In genomic region chr19:28518266-28518665, GRCm38 (mm10) we compare ENCODE assay signal across 16 mouse cellular contexts.
DNase-seq lines count a peak whose midpoint lies in the region; ATAC-seq and TF ChIP-seq lines count a peak whose summit lies in the region.
"Had no signal": no experiment of that assay in that cellular context is flagged by ENCODE, and none has a peak within 500 bp of the region (broad histone marks: within the 10 kb centered on the region; RNA-seq: fewer than 3 reads in every experiment).

No protein-coding gene starts in this region.

- no peak overlapping the region for H3K9ac ChIP-seq in kidney, embryonic 15.5 days
- H3K9ac ChIP-seq in intestine, embryonic 16.5 days (ENCODE audit: low read depth, low read length), result no peak overlapping the region
- H3K9ac ChIP-seq: heart, embryonic 15.5 days; liver, postnatal 0 days; midbrain, embryonic 15.5 days had no signal

- no peak for ATAC-seq in kidney, embryonic 15.5 days (replicated peaks; ENCODE audit: low FRiP score)
- no peak for ATAC-seq in intestine, embryonic 16.5 days
- ATAC-seq in erythroblast, adult 5-6 weeks (replicated peaks; ENCODE audit: low FRiP score, poor library complexity, severe bottlenecking), result no peak
- ATAC-seq: forebrain, embryonic 16.5 days; liver, postnatal 0 days; midbrain, embryonic 15.5 days had no signal

- no peak for TF ChIP-seq CTCF in kidney, adult 2 months (conservative IDR thresholded peaks at IDR 0.05; ENCODE audit: insufficient read depth, insufficient read length, low read depth, low read length)
- TF ChIP-seq CTCF in C2C12 (IDR thresholded peaks at IDR 0.05; ENCODE audit: control insufficient read depth, insufficient read depth, insufficient read length), result no peak

- no peaks in the 10 kb centered on the region for H3K27me3 ChIP-seq in kidney, adult 2 months (replicated peaks; ENCODE audit: control insufficient read depth, insufficient read depth, low read length)
- H3K27me3 ChIP-seq in kidney, embryonic 15.5 days, result no peaks in the 10 kb centered on the region
- no peaks in the 10 kb centered on the region for H3K27me3 ChIP-seq in C2C12 (ENCODE audit: control insufficient read depth, insufficient read depth, insufficient read length)
- H3K27me3 ChIP-seq in intestine, embryonic 16.5 days (replicated peaks; ENCODE audit: control insufficient read depth, insufficient read depth, low read length), result no peaks in the 10 kb centered on the region
- H3K27me3 ChIP-seq: heart, embryonic 15.5 days; megakaryocyte, embryonic 14.5 days; midbrain, embryonic 15.5 days had no signal

- H3ac ChIP-seq in C2C12 (ENCODE audit: control insufficient read depth, insufficient read length, low read depth), result no peak overlapping the region

- H3K4me2 ChIP-seq in kidney, embryonic 15.5 days, result no peak overlapping the region
- H3K4me2 ChIP-seq in intestine, embryonic 16.5 days (ENCODE audit: low read depth, low read length), result no peak overlapping the region
- H3K4me2 ChIP-seq: heart, embryonic 15.5 days; midbrain, embryonic 15.5 days had no signal

- H3K4me3 ChIP-seq in kidney, adult 2 months (ENCODE audit: insufficient read depth, low read depth, low read length), result no peak overlapping the region
- no peak overlapping the region for H3K4me3 ChIP-seq in kidney, embryonic 15.5 days (replicated peaks)
- no peak overlapping the region for H3K4me3 ChIP-seq in C2C12 (ENCODE audit: insufficient read depth, poor library complexity, severe bottlenecking)
- H3K4me3 ChIP-seq in intestine, embryonic 16.5 days (ENCODE audit: low read length), result no peak overlapping the region
- H3K4me3 ChIP-seq: embryonic facial prominence, embryonic 10.5 days; heart, embryonic 15.5 days; hindbrain, embryonic 10.5 days; megakaryocyte, embryonic 14.5 days; midbrain, embryonic 15.5 days had no signal

- H3K27ac ChIP-seq in kidney, adult 2 months (ENCODE audit: insufficient read depth, low read depth, low read length), result peak overlapping the region; percentile 45
- no peak overlapping the region for H3K27ac ChIP-seq in kidney, embryonic 15.5 days
- H3K27ac ChIP-seq in intestine, embryonic 16.5 days (ENCODE audit: low read length), result peak overlapping the region; percentile 76
- H3K27ac ChIP-seq: embryonic facial prominence, embryonic 10.5 days; heart, embryonic 15.5 days; hindbrain, embryonic 10.5 days; midbrain, embryonic 15.5 days had no signal

- WGBS in kidney, adult 2 months, result 50% methylated on average over 5 of the region's 5 CpGs
- 63% methylated on average over 5 of the region's 5 CpGs for WGBS in kidney, embryonic 15.5 days
- 49% methylated on average over 5 of the region's 5 CpGs for WGBS in intestine, embryonic 16.5 days

- H3K9me3 ChIP-seq in kidney, embryonic 15.5 days (replicated peaks), result no peaks in the 10 kb centered on the region
- no peaks in the 10 kb centered on the region for H3K9me3 ChIP-seq in intestine, embryonic 16.5 days (ENCODE audit: control insufficient read depth, low read length)
- H3K9me3 ChIP-seq: embryonic facial prominence, embryonic 10.5 days; heart, embryonic 15.5 days; hindbrain, embryonic 10.5 days; midbrain, embryonic 15.5 days had no signal

- H3K36me3 ChIP-seq in kidney, adult 2 months (ENCODE audit: control insufficient read depth, insufficient read depth, low read length), result no peaks in the 10 kb centered on the region
- no peaks in the 10 kb centered on the region for H3K36me3 ChIP-seq in kidney, embryonic 15.5 days
- no peaks in the 10 kb centered on the region for H3K36me3 ChIP-seq in C2C12 (ENCODE audit: control insufficient read depth, insufficient read depth)
- no peaks in the 10 kb centered on the region for H3K36me3 ChIP-seq in intestine, embryonic 16.5 days (ENCODE audit: control insufficient read depth, insufficient read depth, low read length)
- H3K36me3 ChIP-seq: embryonic facial prominence, embryonic 10.5 days; heart, embryonic 15.5 days; hindbrain, embryonic 10.5 days; midbrain, embryonic 15.5 days had no signal

- DNase-seq in kidney, adult 2 months, result no peak
- DNase-seq in 3T3-L1 (ENCODE audit: low read depth, low spot score), result peak; percentile 76
- DNase-seq in gastrocnemius, adult 8-10 months (ENCODE audit: low spot score in 2 of 2), result no peak
- DNase-seq: cerebellum, adult 2 months; kidney, postnatal 36 days; liver, postnatal 0 days had no signal

- H3K79me2 ChIP-seq in C2C12 (ENCODE audit: control insufficient read depth, insufficient read depth), result no peaks in the 10 kb centered on the region

- no peak for TF ChIP-seq POLR2A in kidney, adult 2 months (IDR thresholded peaks at IDR 0.05; ENCODE audit: low read depth, low read length)

- H3K79me3 ChIP-seq in C2C12 (ENCODE audit: low read depth), result no peaks in the 10 kb centered on the region

- H3K4me1 ChIP-seq in kidney, adult 2 months (ENCODE audit: control insufficient read depth, insufficient read depth, low read length), result peaks cover 43% of the 10 kb centered on the region
- H3K4me1 ChIP-seq in kidney, embryonic 15.5 days, result peaks cover 39% of the 10 kb centered on the region
- peaks cover 31% of the 10 kb centered on the region for H3K4me1 ChIP-seq in intestine, embryonic 16.5 days (ENCODE audit: control insufficient read depth, insufficient read depth, low read length)
- H3K4me1 ChIP-seq: megakaryocyte, embryonic 14.5 days; midbrain, embryonic 15.5 days had no signal

TF ChIP-seq in C2C12, 6 proteins besides CTCF, POLR2A, EP300 and RAD21:
- no peak for TF ChIP-seq USF1 (IDR thresholded peaks at IDR 0.05; ENCODE audit: low read depth)
- peak; percentile 60 for TF ChIP-seq MYOD1 (IDR thresholded peaks at IDR 0.05; ENCODE audit: control insufficient read depth, insufficient read length, low read depth)
- peak; percentile 93 for TF ChIP-seq FOSL1 (IDR thresholded peaks at IDR 0.05; ENCODE audit: insufficient read depth, low read length, poor library complexity, severe bottlenecking)
- peak; percentile 10 for TF ChIP-seq MAX (IDR thresholded peaks at IDR 0.05)
